Mouse (Mus musculus) kidney, postnatal 14 days (tissue): ENCODE results near the gene Ccser1.

Source experiments
- DNase-seq: peaks from one replicate; pipeline ENCODE4 v3.0.0; 2022; ENCODE audit warnings: mixed read lengths

Ccser1 gene

DNA sequence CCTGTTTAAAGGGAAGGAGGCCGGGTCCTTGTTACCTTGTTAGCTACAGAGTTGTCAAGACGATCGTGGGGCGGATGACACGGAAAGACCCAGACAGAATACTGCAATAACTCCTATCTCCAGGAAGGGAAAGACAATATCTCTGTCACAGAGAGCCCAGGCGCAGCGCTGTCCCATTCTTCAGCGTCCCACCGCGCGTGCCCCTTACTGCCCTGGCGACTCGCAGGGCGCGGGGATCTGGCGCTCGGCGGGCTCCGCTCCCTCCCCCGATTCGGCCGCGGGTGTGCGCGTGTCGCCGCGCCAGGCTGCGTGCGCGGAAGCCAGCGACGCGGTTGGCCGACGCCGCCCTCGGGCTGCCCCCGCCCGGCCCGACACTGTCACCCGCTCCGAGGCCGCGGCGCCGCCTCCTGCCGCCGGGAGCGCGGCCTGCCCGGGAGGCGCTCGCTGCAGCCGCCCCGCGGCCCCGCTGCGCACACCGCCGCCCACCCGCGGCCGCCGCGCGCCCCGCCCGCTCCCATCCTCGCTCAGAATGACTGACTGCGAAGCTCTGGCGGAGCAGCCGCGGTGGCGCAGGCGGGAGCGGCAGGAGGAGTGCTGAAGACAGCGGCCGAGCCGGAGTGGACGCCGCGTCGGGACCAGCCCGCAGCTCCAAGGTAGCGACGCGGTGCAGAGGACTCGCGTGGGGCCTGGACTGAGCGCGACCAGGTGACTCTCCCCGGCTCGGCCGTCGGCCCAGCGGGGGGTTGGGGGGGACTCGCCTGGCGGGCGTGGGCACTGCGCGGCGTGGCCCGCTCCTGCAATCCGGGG lies at the start of gene Ccser1:
TSS of gene Ccser1 (plus strand) at position 376 of the 807 bp plus-strand sequence.
- peak; percentile 81 for DNase-seq

DNA sequence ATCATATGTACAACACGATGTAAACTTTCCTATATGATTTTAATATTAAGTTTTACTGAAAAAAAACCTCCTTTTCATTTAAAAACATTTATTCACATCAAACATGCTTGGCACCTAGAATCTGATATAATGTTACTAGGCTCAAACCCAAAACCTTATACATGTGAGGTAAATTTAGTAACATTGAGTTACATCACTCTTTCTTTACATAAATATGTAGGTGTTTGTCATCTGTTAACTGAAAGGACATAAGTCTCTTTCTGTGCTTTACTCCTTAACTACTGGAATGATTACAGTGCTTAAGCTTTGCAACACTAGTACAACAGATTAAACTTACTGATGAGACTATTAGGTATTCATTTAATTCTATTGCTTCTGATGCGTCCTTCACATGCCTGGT lies 43.7 kb upstream of the Ccser1 start:
- no peak for DNase-seq

GRCm38 (mm10) chr6:61143031-61143430 lies 37.1 kb upstream of the Ccser1 start:
- no peak for DNase-seq

- DNase-seq = no peak
Observed at GRCm38 (mm10) chr6:61152924-61153323, 27.2 kb upstream of the Ccser1 start.

- DNase-seq = no peak
Observed at GRCm38 (mm10) chr6:61154654-61155053, 25.5 kb upstream of the Ccser1 start.

DNA sequence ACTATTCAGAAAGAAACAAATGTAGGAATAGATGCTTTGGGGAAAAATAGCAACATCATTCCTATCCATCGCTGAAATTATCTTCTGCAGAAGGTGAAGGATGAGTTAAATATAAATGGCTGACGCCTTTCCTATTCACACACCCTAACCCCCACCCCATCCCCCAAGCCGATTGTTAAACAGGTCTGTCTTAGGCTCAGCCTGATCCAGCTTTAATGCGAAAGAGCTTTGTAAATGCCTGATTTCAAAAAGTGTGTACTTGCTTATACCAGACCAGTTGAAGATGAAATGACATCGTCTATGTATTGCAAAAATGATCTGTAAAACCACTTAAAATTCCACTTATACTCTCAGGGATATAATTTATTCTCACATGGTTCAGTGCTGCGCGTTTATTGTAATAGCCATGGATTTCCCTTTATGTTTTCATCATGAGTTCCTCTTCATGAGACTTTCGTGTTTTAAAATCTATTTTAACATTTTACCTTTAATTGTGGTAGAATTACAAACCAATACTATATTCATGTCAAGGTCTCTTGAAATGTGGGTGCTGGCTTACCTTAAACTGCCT lies 25.0 kb upstream of the Ccser1 start:
- DNase-seq = no peak

- no peak for DNase-seq
Observed at GRCm38 (mm10) chr6:61155718-61156117, 24.4 kb upstream of the Ccser1 start.

GRCm38 (mm10) chr6:61162117-61162516 lies 18.0 kb upstream of the Ccser1 start:
- DNase-seq = no peak

- DNase-seq = no peak
Observed at GRCm38 (mm10) chr6:61166891-61167290, 13.2 kb upstream of the Ccser1 start.

GRCm38 (mm10) chr6:61176126-61176525 lies 4.0 kb upstream of the Ccser1 start:
- no peak for DNase-seq

- DNase-seq = no peak
Observed at GRCm38 (mm10) chr6:61177476-61177875, 2.6 kb upstream of the Ccser1 start.

DNA sequence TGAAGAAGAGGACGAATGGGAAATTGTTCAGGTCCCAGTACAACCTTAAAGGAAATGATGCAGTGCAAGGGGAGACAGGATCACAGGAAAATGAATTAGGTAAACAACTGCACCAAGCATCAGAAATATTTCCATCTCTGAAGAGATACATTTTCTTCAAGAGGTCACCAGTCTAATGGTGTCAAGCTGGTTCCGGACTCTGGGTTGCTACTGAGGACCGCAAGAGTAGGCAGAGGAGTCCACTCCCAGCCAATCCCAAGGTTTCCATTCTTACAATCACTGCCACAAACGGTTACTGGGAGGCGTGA lies 529 bp upstream of the Ccser1 start:
- DNase-seq = no peak

- DNase-seq = peak; percentile 37
Observed at GRCm38 (mm10) chr6:61180756-61181191, 650 bp downstream of the Ccser1 start.

GRCm38 (mm10) chr6:61189029-61189428 lies 8.9 kb downstream of the Ccser1 start:
- no peak for DNase-seq

GRCm38 (mm10) chr6:61191597-61192386 lies 11.7 kb downstream of the Ccser1 start:
- no peak for DNase-seq

DNA sequence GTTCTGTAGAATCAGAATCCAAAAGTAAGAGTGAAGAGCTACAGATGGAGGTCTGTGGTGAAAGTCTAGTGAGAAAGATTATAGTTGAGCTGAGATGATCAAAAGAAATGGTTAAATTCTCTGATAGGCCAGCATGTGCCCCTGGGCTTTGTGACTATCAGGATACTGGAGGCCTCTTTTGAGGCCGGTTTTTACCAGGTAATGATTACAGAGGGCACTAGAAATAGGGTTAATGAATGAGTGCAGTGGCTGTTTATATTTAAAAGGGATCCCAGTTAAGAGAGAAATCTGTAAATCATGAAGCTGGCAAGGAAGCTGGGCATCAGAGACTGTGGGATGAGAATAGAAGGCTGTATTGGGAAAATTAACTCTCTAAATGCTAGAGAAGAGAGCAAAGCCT lies 23.2 kb downstream of the Ccser1 start:
- peak; percentile 34 for DNase-seq

DNA sequence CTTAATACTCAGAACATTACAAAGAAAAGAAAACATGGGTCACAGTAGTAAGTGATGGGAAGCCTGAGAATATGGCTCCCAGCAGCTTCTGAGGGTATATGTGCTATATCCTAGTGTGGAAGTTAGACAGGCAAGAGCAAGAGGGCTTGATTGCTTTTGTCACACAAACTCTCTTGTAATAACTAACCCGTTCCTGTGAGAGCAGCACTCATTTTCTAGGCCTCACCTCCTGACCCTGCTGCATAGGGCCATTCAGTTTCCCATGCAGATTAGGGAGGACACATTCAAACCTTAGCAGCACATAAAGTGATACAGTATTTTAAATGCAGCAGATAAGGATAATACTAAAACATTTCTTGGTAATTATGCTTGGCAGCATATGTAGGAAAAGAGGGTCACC lies 25.9 kb downstream of the Ccser1 start:
- DNase-seq = no peak

GRCm38 (mm10) chr6:61206619-61207018 lies 26.5 kb downstream of the Ccser1 start:
- DNase-seq = no peak

GRCm38 (mm10) chr6:61210061-61210737 lies 30.1 kb downstream of the Ccser1 start:
- no peak for DNase-seq

DNA sequence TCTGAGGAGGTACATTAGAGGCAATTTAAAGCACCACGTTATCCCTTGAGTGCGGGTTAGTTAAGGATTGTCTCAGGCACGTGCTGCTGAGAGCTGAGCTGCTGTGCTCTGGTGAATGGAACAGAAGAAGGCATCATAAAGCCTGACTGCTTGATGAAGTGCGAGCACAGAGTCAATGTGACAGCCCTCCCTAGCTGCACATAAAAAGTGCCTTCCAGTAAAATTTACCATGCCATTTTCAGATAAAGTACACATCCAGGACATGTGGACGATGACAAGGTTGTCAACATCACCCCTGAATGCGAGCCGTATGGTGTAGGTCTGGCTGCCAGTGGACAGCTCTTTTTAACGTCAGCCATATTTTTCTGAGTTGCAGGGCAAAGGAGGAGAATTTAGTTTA lies 35.6 kb downstream of the Ccser1 start:
- no peak for DNase-seq

DNA sequence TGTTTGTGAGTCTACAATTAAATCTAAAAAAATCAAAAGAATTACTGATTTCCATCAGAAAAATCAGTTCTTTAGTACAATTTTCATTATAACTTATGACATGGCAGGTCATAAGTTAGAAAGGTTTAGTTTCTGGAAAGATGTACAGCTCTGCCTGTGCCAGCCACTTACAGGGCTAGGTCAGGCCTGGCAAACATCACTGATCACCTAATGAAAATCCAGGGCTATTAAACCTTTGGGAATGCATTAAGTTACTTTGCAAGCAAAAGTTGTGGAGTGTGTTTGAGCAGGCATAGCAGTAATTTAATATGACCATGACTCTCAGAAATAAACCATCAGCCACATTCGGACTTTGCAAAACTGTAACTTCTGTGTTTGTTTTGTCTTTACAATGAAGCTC lies 36.4 kb downstream of the Ccser1 start:
- DNase-seq = no peak

DNA sequence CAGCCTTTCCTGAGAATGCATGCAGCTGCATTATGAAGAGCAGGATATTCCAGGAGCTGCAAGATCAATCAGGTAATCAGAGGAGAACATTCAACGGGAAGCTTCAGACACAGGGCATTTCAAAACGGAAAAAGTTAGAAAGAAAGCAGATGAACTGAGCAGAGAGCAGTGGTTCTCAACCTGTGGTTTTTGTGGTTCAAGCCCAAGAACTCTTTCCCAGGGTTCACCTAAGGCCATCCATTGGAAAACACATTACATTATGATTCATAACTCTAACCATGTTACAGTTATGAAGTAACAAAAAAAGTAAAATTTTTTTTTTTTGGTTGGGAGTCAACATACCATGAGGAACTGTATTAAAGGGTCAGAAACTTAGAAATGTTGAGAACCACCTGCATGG lies 37.6 kb downstream of the Ccser1 start:
- no peak for DNase-seq

- no peak for DNase-seq
Observed at GRCm38 (mm10) chr6:61223563-61223962, 43.4 kb downstream of the Ccser1 start.
